ENCODE assay signal across 14 mouse cellular contexts in genomic region chr6:90804646-90805045, GRCm38 (mm10).
"Had no signal": no experiment of that assay in that cellular context is flagged by ENCODE, and none has a peak within 500 bp of the region (broad histone marks: within the 10 kb centered on the region; RNA-seq: fewer than 3 reads in every experiment).

No protein-coding gene starts in this region.

- H3K27ac ChIP-seq: left cerebral cortex, adult 2 months; limb, embryonic 12.5 days; liver, embryonic 13.5 days; lung, embryonic 15.5 days had no signal

- DNase-seq: kidney, adult 18-20 months; kidney, adult 9 months; kidney, postnatal 14 days; kidney, postnatal 4 days; layer of hippocampus, postnatal 36 days; liver, embryonic 13.5 days; lung, postnatal 10 days; lung, postnatal 36 days; midbrain, embryonic 14.5 days; thymus, adult 18-20 months; thymus, postnatal 25 days had no signal

- H3K4me3 ChIP-seq: left cerebral cortex, adult 2 months; limb, embryonic 12.5 days; liver, embryonic 13.5 days; lung, embryonic 15.5 days had no signal
